Mouse (Mus musculus): ENCODE data around the gene Skida1.

DNA sequence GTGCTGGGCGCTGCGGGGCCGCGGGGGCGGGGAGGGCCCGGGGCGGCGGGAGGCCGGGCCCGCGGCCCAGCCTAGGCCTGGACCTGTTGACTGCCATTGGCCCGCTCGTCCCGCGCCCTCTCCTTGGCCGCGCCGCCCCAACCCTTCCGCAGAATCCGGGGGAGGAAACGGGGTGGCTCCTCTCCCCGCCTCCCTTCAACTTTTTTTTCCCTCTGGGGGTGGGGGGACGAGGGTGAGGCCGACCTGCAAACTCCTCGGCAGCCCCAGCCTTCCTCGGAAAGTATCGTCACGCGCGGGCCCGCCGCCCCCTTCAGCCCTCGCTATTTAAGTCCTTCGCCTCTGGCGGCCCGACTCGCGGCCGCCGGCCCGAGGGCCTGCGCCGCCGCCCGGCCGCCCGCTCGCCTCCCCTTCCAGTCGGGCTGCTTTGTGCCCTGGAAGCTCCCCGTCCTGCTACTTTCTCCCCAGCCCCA is 8.0 kb upstream of the Skida1 start:
- TF ChIP-seq CTCF (IDR thresholded peaks at IDR 0.05; ENCODE audit: low read depth) (no peak), EP300 (IDR thresholded peaks at IDR 0.05; ENCODE audit: low read depth) (no peak)

Data from liver, embryonic 14.5 days (tissue).